Mouse (Mus musculus) cerebellum, adult 11-12 months (tissue): Measurements from ENCODE around the gene Tubgcp5.
"Not testable (repeated sequence)": the region's sequence is repeated elsewhere in the genome, so short reads cannot be mapped to it uniquely, and the experiment has no call there.

Experiments
- DNase-seq: peaks from one replicate; pipeline ENCODE4 v3.0.0; 2022

The Tubgcp5 gene

DNA sequence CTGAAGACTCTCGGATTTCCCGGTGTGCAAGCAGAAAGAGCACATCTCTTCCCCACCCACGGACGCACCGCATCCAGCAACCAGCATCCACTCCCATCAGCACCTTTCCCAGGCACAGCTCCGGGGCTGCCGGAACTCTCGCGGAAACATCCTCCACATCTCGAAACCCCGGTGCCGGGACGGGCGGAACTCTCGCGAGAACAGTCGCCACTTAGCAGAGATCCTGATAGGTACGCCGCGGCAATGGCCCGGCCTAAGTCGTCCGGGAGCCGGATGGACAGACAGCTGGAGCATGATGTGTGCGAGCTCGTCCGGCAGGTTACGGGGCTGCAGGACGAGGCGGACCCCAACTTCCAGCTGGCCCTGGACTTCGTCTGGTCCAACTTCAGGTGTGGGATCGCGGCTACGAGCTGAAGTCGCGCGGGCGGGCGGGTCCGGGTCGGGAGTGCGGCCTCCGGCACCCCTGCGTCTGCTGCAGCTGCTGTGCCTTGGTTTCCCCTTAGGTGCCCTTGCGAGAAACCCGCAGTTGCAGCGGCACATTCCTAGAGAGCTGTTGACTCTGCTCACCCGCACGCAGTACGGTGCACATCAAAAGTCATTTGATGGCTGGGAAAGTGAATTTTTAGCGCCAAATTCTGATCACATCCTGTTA, at the start of gene Tubgcp5:
Tubgcp5 (plus strand) TSS at position 203 of the 652 bp plus-strand sequence.
- DNase-seq, result peak; percentile 97

DNA sequence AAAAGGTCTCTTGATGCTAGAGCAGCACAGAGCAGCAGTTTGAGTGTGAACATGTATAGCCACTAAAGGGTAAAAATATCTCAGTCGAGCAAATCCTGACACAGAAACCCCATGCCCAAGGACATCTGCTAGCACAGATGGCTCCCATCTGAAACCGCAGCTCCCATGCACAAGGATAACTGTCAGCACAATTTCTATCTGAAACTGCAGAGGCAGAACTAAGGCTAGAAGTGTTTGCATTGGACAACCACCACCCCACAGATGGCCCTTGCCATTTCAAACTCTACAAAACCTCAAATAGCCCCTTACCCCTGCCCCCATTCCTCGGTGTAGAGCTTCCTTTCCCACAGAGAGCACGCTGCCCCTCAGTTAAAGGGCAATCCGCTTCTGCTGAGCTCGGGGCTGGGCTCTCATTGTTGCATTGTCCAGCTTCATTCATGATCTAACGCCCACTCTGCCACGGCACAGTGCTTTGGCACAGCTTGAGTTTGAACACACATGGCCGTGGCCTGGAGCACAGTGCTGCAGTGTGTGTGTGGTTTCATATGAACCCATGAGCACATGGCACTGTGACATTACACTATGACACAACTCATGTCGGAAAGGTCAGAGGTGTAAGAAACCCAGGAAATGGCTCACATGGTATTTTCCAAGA, 49.3 kb upstream of the Tubgcp5 start:
- peak; percentile 86 for DNase-seq

DNA sequence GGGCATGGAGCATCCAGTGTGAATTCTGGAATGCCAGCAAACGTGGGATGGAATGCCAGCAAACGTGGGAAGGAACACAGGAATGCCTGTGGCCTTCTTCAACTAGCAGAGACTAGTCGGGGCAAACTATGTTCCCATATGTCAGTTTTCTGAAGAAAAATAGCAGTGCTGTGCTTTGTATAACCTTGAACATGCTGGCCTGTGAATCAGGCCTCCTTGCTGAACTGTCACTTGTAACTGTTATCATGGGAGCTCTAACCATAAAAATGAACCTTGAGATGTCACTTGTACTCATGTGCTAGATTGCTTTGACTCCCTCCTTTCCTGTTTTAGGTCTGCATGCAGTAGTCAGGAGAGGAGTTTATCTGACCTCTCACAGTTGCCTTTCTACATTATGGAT, 43.1 kb upstream of the Tubgcp5 start:
- DNase-seq, result no peak

DNA sequence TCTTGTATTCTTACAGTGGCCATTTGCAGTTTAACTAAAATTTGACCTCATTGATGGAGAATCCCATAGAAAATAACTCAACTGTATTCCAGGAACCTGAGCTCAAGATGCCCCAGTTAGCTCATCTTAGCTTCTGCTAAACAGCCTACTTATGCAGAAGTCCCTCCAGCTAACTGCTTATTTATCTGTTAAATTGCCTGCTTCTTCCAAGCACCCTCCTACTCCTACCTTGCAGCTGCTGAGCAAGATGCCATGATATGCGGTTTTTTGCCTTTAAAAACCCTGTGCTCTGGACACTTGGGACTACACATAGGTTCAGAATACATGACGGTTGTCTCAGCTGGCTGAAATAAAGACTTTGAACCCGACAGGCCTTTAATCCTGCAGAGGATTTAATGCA, 34.6 kb upstream of the Tubgcp5 start:
- DNase-seq, result no peak

DNA sequence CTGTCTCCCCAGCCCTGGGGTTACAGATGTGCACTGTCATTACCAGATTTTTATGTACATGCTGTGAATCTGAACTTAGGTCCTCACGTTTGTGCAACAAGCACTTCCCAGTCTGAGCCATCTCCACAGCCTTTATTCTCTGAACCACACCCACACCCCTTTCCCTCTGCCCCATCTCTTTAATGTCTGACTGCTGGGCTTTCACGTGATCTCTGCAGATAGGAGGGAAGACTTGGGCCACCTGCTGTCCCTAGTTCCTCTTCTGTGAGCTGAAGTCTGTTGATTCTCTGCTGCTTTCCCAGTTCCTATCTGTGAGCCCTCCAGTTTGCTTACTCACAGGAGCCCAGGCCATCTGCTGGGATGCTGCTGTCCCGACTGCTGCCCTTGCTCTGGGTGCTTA, 26.0 kb upstream of the Tubgcp5 start, which contains the start of gene Siglech:
Siglech (plus strand) TSS at position 253 of the 400 bp plus-strand sequence.
- DNase-seq, result no peak

DNA sequence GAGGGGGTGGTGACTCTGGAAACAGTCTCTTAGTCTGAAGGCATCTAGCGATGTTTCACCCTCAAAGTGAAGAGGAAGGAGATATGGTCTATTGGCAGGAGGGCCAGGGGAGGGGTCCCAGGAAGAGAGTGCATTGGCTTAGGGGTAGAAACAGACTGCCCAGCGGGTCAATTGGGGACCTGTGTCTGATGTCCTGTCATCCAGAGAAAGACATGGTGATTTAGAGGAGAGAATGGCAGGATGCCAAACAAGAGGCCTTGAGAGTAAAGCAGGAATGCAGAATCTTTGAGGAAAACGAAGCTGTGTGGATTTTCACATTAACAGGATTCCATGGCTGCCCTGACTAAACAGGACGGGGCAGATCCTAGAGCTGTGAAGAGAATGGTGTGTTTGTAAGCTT, 13.9 kb upstream of the Tubgcp5 start:
- DNase-seq, result no peak

DNA sequence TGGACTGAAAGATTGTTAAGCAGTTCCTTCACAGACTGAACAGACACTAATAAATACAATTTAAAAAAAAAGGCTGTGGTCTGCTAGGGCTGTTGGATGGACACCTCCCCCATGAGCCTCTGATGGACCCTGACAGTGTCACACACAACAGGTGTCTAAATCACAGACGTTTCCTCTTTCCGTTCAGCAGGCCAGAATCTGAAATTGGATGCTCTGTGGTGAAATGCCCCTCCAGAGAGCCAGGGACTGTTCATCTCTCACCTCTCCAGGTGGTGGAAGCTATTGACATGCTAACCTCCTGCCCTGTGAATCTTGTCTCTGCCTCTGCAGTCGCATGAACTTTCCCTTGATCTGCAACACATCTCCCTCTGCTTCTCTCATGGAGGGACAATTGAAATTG, 11.5 kb upstream of the Tubgcp5 start:
- no peak for DNase-seq

DNA sequence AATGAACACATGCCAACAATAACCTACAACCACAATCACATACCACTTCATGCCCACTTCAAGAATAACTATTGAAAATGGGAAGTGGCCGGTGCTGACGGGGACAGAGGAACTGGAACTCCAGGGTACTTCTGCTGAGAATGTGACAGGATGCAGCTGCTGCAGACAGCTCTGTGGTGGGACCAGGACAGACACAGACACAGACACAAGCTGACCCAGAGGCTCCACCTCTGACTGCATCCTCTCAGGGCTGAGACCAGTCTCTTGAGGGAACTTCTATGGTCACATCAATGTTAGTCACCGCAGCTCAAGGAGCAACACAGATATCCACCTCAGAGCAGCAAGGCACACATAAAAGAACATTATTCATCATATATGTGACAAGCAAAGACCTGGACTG, 9.4 kb upstream of the Tubgcp5 start:
- DNase-seq, result no peak

DNA sequence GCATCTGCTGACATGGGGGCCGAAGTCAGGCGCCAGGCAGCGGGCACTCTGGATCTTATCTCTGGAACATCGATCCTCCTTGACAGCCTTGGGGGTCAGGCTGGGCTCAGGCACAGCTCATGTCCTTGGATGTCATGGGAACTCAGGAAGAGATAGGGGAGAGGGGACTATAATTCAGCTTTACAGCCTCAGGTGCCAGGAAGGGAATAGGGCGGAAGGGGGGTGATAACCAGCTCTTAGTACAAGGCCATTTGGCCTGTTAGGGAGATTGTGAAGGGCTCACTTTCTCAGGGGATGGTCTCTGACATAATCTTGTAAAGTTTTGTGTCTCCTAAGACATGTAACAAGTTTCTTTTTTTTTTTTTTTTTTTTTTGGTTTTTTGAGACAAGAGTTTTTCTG, 3.4 kb upstream of the Tubgcp5 start:
- not testable (repeated sequence) for DNase-seq

DNA sequence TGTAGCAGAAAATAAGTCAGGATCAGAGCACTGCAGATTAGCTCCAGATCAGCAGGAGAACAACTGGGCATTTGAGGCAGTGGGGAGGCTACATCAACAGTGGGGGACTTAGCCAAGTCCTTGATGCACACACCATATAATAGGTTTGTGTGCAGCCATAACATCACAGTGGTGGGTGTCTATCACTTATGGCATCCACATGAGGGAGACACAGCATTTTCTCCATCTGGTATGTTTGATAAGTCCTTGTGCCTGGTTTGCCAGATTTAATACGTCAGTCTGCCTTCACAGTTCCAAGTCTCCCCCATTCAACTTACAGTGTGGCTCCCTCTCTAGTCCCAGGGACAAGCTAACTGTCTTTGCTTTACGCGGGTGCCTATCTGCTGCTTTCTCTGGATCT, 1.7 kb upstream of the Tubgcp5 start:
- no peak for DNase-seq

DNA sequence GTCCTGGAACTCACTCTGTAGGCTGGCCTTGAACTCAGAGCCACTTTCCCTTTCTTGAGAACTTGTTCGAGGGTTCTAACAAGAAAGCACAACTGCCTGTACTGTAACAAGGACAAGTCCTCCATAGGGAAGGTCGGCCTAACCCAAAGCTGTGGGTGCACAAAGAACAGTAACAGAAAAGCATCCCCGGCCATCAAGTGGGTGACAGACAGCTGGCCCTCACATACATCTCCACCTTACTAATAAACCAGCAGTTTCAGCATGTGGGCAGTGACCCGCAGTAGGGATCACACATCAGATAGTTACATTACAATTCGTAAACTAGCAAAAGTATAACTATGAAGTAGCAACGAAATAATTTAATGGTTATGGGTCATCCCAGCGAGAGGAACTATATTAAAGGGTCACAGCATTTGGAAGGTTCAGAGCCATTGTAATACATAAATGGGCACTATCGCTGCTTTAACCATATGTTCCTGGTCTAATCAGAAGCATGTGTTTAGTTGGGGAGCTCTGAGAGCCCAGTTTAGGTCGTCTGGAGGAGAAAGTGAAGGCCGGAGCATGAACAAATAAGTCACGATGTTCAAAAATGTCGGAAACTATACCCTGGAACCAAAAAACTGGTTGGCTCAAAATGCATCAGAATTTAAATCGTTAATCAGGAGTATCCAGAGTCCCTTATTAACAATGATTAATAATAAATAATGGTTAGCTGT, 560 bp upstream of the Tubgcp5 start:
- DNase-seq, result peak; percentile 15

DNA sequence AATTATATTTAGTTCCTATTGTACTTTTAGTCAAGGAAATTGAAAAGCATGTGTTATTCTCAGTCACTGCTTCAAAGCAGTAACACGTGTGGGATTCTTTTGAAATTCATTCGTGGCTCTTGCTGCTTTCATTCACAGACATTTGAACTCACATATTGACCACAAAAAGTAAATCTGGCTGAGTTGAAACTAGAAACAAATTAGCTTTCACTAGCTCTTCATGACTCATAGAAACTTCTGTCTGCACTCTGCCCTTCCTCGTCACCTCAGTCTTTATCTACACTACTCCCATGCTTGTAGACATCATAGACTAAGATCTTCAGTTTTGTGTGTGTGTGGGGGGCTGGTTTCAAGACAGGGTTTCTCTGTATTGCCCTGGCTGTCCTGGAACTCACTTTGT, 6.0 kb downstream of the Tubgcp5 start:
- no peak for DNase-seq

DNA sequence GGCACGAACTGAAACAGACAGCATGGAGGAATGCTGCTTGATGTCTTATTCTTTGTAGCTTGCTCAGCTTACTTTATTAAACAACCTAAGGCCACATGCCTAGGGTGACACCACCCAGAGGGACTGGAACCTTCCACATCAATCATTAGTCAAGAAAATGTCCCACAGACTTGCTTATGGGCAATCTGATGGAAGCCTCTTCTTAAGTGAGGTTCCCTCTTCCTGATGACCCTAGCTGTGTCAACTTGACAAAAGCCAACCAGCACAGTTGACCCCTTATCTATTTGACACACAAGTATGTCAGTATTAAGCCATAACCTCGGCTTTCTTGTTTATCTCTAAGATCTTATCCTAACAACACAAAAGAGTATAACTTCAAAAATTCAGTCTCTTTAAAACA, 16.0 kb downstream of the Tubgcp5 start:
- no peak for DNase-seq

DNA sequence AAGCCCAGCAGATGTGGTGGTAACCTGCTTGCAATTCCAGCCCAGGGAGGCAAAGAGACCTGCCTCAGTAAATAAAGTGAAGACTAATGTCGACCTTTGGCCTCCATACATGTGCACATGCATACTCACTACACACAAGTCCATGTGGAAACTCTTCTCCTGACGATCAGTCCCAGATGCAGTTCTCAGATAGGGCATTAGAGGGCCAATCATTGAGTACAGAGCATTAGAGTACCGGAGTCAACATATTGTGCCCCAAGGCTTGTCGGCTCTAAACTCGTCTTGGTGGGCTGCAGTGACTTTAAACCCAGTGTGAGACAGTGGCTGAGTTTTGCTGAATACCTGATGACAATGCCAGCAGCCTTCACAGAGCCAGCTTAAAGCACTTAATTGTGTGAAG, 30.5 kb downstream of the Tubgcp5 start:
- DNase-seq, result no peak

DNA sequence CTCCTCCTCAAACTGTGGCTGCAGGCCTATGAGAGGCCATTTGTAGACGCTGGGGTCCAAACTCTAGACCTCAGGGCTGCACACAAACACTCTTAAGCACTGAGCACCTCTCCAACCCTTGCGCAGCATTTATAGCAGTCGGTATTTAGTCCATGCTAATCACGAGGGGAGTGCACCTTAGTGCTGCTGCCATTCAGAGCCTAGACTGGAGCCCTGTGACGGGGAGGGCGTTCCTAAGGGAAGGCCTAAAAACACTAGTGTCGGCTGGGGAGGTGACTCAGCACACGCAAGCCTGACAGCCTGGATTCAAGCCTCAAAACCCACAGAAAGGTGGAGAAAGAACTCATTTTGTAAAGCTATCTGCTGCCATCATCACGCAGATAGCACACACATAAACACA, 33.6 kb downstream of the Tubgcp5 start:
- DNase-seq, result no peak

DNA sequence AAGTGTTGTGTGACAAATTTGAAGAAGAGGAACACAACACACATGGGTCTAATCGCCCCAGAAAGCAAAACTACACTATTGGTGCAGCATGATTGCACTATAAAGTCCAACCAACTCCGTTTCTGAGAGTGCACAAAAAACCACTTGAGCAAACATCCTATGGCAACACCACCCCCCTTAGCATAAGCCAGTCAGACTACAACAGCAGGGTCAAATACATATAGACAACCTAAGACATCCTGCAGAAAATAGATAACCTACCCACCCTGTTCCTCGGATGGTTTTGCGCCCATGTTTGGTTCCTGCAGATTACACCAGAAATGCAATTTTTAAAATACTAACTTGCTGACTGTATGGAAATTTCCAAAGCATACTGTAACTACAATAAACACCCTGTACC, 42.9 kb downstream of the Tubgcp5 start:
- no peak for DNase-seq

DNA sequence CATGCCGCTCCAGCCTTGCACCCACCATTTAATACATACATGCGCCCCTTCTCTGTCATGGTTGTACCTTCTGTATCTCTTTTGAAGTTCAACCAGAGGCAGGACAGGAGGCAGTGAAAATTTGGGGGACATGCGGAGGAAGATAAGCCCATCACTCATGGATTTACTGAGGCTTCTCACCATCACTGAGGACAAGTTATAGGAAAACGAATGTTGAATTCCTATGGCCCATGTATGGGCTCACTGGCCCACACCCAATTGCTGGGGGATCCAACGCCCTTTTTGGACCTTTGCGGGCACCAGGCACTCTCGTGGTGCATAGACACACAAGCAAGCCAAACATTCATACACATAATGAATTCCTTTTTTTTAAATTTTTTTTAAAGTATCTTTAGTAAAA, 47.5 kb downstream of the Tubgcp5 start, which contains the start of gene Cyfip1:
Cyfip1 (plus strand) TSS at position 301 of the 400 bp plus-strand sequence.
- DNase-seq, result no peak

DNA sequence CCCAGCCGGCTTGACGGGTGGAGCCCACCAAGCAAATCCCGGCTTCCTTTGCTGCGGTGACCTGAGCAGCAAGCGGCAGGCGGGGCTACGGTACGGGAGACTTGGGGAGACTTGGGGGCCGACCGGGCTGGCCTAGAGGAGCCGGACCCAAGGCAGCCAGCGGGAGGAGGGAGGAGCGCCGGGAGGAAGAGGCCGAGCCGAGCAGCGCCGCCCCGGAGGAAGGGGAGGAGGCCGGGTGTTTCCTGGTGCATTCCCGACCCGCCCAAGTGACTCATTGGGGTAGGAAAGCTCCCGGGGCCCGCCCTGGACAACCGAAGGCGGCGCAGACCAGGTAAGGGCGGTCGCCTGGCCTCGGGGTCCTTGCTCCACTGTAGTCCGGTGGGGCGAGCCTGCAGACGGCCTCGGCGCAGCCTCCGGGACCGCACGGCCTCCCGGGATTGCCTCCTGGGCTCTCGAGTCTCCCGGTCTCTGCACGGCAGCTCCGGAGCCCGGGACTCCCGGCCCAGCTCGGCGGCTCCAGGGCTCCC, 48.1 kb downstream of the Tubgcp5 start:
- peak; percentile 88 for DNase-seq

DNA sequence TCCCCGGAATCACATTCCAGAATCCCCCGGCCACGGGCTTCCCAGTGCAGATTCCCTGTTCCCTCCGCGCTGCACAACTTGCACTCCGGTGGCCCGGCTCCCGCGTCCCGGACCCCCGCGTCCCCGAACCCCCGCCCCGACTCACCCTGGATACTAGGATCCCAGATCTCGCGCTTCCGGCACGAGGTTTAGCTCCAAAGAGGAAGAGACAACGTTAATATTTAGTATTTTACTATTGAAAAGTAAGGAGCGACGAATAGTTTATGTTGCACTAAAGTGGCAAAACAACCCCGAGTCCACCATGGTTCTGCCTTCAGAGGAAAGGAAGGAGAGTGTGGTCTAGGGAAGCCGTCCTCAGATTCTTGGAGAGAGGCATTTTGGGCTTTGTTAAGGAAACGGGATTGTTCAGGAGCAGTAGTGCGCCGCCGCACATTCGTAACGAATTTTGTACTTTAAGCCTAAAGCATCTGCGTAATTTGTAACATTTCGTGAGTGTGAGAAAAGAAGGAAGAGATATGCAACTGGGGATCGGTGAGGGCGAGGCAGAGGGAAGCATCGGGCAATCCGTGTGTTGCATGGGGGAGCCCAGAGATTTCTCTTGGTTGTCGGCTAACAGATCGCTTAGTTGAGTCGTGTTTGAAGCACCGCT, 48.7 kb downstream of the Tubgcp5 start:
- no peak for DNase-seq

DNA sequence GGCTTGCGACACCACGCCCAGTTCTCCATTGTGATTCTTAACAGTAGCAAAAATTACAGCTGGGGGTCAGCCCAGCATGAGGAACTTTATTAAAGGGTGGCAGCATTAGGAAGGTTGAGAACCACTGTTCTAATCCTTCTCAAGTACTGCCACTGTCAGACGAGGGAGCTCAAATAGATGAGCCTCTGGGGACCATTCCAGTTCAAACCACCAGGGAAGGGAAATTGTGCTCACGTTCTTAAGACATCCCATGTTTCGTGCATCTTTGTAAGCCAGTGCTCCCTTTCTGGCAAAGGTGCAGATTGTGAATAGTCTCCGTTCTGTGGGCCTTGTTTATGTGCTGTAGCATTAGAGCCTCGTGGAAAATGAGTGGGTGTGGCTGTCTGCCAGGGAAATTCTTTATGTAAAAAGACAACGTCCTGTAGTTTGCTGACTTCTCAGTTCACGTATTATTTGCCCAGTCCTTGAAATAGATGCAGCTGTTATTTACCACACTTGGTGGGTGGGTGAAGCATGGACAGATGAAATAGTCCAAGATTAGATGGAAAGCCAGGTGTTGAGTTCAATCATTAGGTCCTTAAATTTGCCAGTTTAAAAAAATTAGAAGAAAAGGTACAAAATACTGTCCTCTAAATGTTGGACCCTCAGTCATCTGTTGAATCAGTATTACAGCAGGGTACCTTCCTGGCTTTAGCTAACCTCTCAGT, 52.8 kb downstream of the Tubgcp5 start:
- DNase-seq, result no peak

DNA sequence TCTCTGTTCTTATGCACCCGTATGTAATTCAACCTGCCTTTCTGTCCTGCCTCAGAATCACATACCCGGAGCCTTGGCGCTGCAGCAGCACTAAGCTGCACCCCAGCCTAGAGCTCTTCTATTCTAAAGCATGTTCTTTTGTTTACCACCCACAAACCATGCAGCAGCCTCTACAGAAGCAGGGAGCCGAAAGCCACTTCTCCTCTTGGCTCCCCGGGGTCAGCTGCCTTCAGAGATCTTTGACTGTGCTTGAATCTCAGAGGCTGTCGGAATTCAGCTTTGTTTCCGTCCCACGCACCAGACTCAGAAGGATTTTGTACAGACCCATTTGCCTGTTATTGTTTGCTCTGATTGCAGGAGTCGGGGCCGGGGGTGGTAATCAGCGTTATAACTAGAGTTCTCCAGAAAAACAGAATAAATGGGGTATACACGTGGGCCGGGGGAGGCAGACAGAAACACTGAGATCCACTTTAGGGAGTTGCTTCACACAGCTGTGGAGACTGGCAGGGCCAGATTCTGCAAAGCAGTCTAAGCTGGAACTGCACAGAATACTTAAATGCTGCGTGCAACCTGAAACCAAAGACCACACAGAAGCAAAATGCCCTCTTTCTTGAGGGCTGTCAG, 56.1 kb downstream of the Tubgcp5 start:
- no peak for DNase-seq

DNA sequence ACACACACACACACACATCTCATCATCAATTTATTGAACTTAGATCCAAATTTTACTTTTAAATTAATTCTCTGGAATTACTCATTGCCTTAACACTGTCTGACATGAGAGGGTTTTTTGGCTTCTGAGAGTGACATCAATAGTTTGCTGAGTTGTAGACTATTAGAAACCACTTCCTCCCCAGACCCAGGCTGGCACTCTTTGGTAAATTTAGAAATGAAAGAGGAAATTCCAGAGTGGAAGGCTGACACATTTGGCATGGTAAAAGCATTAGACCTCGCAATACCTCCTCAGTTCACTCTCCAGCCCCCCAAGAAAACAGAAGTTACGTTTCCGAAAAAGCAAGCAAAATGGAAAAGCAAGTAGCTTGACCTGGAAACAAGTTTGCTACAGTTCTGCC, 58.8 kb downstream of the Tubgcp5 start:
- no peak for DNase-seq
